Mouse (Mus musculus): ENCODE data around the gene Lmf1. TPM values are rescaled to one million over a fixed set of nuclear protein-coding genes. Genes with fewer than 3 reads are reported as not detected.

Lmf1 gene
- total RNA-seq, 2 experiments from 2014 or later = 26.2 to 28.0 TPM

- DNase-seq = no peak
- intact Hi-C loops (cut with DNase I) = no loop called here
Observed at GRCm38 (mm10) chr17:25593411-25594261, 14.8 kb downstream of the Lmf1 start.

- DNase-seq = no peak
- intact Hi-C loops (cut with DNase I) = no loop called here
Observed at GRCm38 (mm10) chr17:25595495-25595894, 16.6 kb downstream of the Lmf1 start.

GRCm38 (mm10) chr17:25597537-25597936 lies 18.7 kb downstream of the Lmf1 start:
- DNase-seq = no peak
- intact Hi-C loops (cut with DNase I) = no loop called here

- DNase-seq = no peak
- intact Hi-C loops (cut with DNase I) = no loop called here
Observed at GRCm38 (mm10) chr17:25602366-25602765, 23.5 kb downstream of the Lmf1 start.

GRCm38 (mm10) chr17:25604234-25604633 lies 25.3 kb downstream of the Lmf1 start:
- no peak for DNase-seq
- intact Hi-C loops (cut with DNase I) = no loop called here

GRCm38 (mm10) chr17:25608137-25608785 lies 29.4 kb downstream of the Lmf1 start:
- no peak for DNase-seq
- intact Hi-C loops (cut with DNase I) = no loop called here

GRCm38 (mm10) chr17:25608821-25609505 lies 30.1 kb downstream of the Lmf1 start:
- DNase-seq = no peak
- intact Hi-C loops (cut with DNase I) = no loop called here

GRCm38 (mm10) chr17:25609506-25609828 lies 30.6 kb downstream of the Lmf1 start:
- DNase-seq = no peak
- intact Hi-C loops (cut with DNase I) = no loop called here

GRCm38 (mm10) chr17:25610151-25610550 lies 31.3 kb downstream of the Lmf1 start:
- DNase-seq = peak; percentile 30 to 59

GRCm38 (mm10) chr17:25612537-25612936 lies 33.7 kb downstream of the Lmf1 start:
- DNase-seq = no peak
- intact Hi-C loops (cut with DNase I) = no loop called here

More at GRCm38 (mm10) chr17:25610151-25610550, 31.3 kb downstream of the Lmf1 start:
- intact Hi-C loops (cut with DNase I) = no loop called here

GRCm38 (mm10) chr17:25613323-25613722 lies 34.4 kb downstream of the Lmf1 start:
- intact Hi-C loops (cut with DNase I) = no loop called here
- no peak for DNase-seq

GRCm38 (mm10) chr17:25614723-25615510 lies 36.0 kb downstream of the Lmf1 start:
- no peak for DNase-seq

GRCm38 (mm10) chr17:25618508-25619056 lies 39.7 kb downstream of the Lmf1 start:
- intact Hi-C loops (cut with DNase I) = no loop called here
- DNase-seq = peak; percentile 13 to 51

More at GRCm38 (mm10) chr17:25614723-25615510, 36.0 kb downstream of the Lmf1 start:
- intact Hi-C loops (cut with DNase I) = no loop called here

- intact Hi-C loops (cut with DNase I) = no loop called here
- no peak for DNase-seq
Observed at GRCm38 (mm10) chr17:25623441-25623840, 44.6 kb downstream of the Lmf1 start.

- DNase-seq = no peak
- intact Hi-C loops (cut with DNase I) = no loop called here
Observed at GRCm38 (mm10) chr17:25623935-25624334, 45.0 kb downstream of the Lmf1 start.

- no peak for DNase-seq
- intact Hi-C loops (cut with DNase I) = no loop called here
Observed at GRCm38 (mm10) chr17:25624446-25625119, 45.7 kb downstream of the Lmf1 start.

GRCm38 (mm10) chr17:25625282-25625681 lies 46.4 kb downstream of the Lmf1 start:
- DNase-seq = no peak
- intact Hi-C loops (cut with DNase I) = no loop called here

- no peak for DNase-seq
- intact Hi-C loops (cut with DNase I) = no loop called here
Observed at GRCm38 (mm10) chr17:25626196-25627043, 47.5 kb downstream of the Lmf1 start.

- DNase-seq = no peak
- intact Hi-C loops (cut with DNase I) = no loop called here
Observed at GRCm38 (mm10) chr17:25630313-25630712, 51.4 kb downstream of the Lmf1 start.
